Mouse (Mus musculus) hindbrain, embryonic 14.5 days (tissue): ENCODE measurements around the gene Mrm3. TPM values are rescaled to one million over a fixed set of nuclear protein-coding genes. Genes with fewer than 3 reads are reported as not detected.

Source experiments
- ATAC-seq: fragments of 200-750 bp; cut with Nextera tagmentation; 2 replicates; pipeline ENCODE4 v1.8.0; 2017; ENCODE audit warnings: moderate number of reproducible peaks, mild to moderate bottlenecking, moderate TSS enrichment, moderate library complexity; ENCODE audit not compliant: low FRiP score
- DNase-seq: peaks from one replicate; pipeline ENCODE4 v3.0.0-alpha.2; 2015; ENCODE audit warnings: low spot score
- H3K27ac ChIP-seq: fragments of 300-500 bp; sonication (generic); 2 replicates; pipeline ENCODE4 v1.5.1; 2014; ENCODE audit warnings: mild to moderate bottlenecking, moderate library complexity
- H3K27me3 ChIP-seq: fragments of 300-500 bp; sonication (generic); 2 replicates; pipeline ENCODE4 v1.6.1; 2014; ENCODE audit warnings: mild to moderate bottlenecking, low read length, mixed read lengths; ENCODE audit not compliant: control insufficient read depth, insufficient read depth
- H3K36me3 ChIP-seq: fragments of 300-500 bp; sonication (generic); replicated peaks from 2 replicates; pipeline ENCODE4 v1.6.1; 2014; ENCODE audit not compliant: control insufficient read depth, insufficient read depth
- H3K4me1 ChIP-seq: fragments of 300-500 bp; sonication (generic); replicated peaks from 2 replicates; pipeline ENCODE4 v1.6.1; 2014; ENCODE audit warnings: antibody characterized with exemption, low read length, mixed read lengths; ENCODE audit not compliant: control insufficient read depth, insufficient read depth
- H3K4me2 ChIP-seq: fragments of 300-500 bp; sonication (generic); replicated peaks from 2 replicates; pipeline ENCODE4 v1.6.1; 2014; ENCODE audit warnings: mild to moderate bottlenecking, moderate library complexity
- H3K4me3 ChIP-seq: fragments of 300-500 bp; sonication (generic); replicated peaks from 2 replicates; pipeline ENCODE4 v1.5.1; 2014; ENCODE audit warnings: mild to moderate bottlenecking, low read length
- H3K9ac ChIP-seq: fragments of 300-500 bp; sonication (generic); 2 replicates; pipeline ENCODE4 v1.6.1; 2014
- H3K9me3 ChIP-seq: fragments of 300-500 bp; sonication (generic); 2 replicates; pipeline ENCODE4 v1.6.1; 2016; ENCODE audit warnings: low read length; ENCODE audit not compliant: control insufficient read depth
- WGBS: fragments of 180-500 bp; shearing (Covaris S2); extraction: QIAGEN DNeasy Blood & Tissue Kit; methylation state at CpG from one replicate; pipeline ENCODE4 v1.1.7; 2014; 5-methylcytosine and 5-hydroxymethylcytosine counted together
- polyA plus RNA-seq: library from polyadenylated mRNA; unstranded; fragments of >200 nt; fragmentation: Nextera tagmentation; extraction: Ambion mirVana; gene quantifications from 2 replicates; pipeline ENCODE4 v1.2.1, GENCODE M21; 2014

Gene Mrm3
- polyA plus RNA-seq, 1 experiment from 2014 or later, result 23.3 TPM

DNA sequence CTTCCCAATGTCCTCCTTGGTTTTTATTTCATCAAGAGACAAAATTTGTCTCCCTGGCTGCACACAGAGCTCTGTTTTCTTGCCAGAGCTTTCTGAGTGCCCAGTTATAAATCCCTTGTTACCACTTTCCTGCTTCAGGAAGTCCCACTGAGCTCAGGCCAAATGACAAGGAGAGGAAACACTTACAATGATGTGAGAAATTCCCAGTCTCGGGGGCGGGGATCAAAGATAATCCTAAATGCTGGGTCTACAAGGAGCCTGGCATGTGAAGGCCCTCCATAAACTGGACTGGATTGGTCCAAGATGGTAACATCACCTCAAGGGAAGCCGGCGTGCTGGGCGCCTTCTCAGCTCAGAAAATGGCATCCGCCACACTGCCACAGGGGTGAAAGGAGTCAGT, 49.3 kb downstream of the Mrm3 start:
- H3K27me3 ChIP-seq, result no peaks in the 10 kb centered on the region
- DNase-seq (no peak), ATAC-seq (no peak)
- no peaks in the 10 kb centered on the region for H3K9me3 ChIP-seq
- peak overlapping the region; percentile 71 for H3K27ac ChIP-seq
- no peak overlapping the region for H3K9ac ChIP-seq
- WGBS, result 68% methylated on average over 6 of the region's 6 CpGs
- H3K4me3 ChIP-seq, result no peak overlapping the region
- H3K4me1 ChIP-seq, result peaks cover 29% of the 10 kb centered on the region
- no peaks in the 10 kb centered on the region for H3K36me3 ChIP-seq
- no peak overlapping the region for H3K4me2 ChIP-seq

DNA sequence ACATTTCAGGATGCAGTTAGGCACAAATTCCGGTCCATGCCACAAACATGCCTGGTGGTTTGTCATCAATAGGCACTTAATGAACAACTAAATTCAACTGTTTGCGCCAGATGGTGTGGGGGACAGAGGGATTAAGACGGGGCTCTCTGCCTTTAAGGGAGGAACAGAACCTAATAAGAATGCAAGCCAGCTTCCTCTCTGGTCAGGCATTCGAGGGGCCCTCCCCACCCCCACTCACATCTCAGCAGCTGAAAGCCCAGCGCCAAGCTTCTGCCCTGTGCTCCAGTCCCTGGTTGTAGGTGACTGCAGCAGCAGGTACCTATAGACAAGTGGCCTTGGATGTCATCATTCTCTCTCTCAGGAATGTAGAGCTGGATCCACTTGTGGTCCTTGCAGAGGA, 50.6 kb downstream of the Mrm3 start:
- Histone ChIP-seq H3K9ac (no peak overlapping the region), H3K36me3 (no peaks in the 10 kb centered on the region), H3K4me2 (no peak overlapping the region), H3K27me3 (no peaks in the 10 kb centered on the region), H3K4me1 (peaks cover 26% of the 10 kb centered on the region), H3K4me3 (no peak overlapping the region), H3K9me3 (no peaks in the 10 kb centered on the region), H3K27ac (no peak overlapping the region)
- ATAC-seq, result no peak
- DNase-seq, result no peak
- 43% methylated on average over 5 of the region's 5 CpGs for WGBS

GRCm38 (mm10) chr11:76294836-76295235, 51.3 kb downstream of the Mrm3 start:
- WGBS, result 17% methylated on average over 9 of the region's 9 CpGs
- peaks cover 22% of the 10 kb centered on the region for H3K4me1 ChIP-seq
- DNase-seq (no peak), ATAC-seq (no peak)
- no peaks in the 10 kb centered on the region for H3K27me3 ChIP-seq
- no peak overlapping the region for H3K9ac ChIP-seq
- H3K9me3 ChIP-seq, result no peaks in the 10 kb centered on the region
- H3K36me3 ChIP-seq, result no peaks in the 10 kb centered on the region
- no peak overlapping the region for H3K4me3 ChIP-seq
- no peak overlapping the region for H3K4me2 ChIP-seq
- peak overlapping the region; percentile 40 for H3K27ac ChIP-seq

DNA sequence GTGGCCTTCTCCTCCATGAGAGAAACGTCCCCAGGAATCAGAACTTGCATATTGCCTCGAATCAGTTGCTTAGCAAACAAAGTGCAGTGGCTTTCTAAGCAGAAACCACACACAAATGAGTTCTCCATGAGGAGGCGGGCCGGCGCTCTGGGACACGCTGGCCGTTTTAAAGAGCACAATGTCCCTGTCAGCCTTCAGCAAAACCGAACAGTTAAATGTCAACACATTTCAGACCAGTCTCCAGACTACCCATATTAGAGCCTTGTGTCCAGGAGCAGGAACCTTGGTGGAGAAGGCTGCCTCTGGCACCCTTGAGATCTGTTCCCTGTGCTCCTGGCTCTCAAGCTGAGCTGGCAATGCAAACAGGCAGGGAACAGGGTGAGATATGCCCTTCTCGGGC, 53.7 kb downstream of the Mrm3 start:
- 53% methylated on average over 9 of the region's 9 CpGs for WGBS
- Histone ChIP-seq H3K4me1 (peaks cover 14% of the 10 kb centered on the region), H3K9ac (no peak overlapping the region), H3K36me3 (no peaks in the 10 kb centered on the region), H3K4me2 (no peak overlapping the region), H3K9me3 (no peaks in the 10 kb centered on the region), H3K27me3 (no peaks in the 10 kb centered on the region), H3K27ac (no peak overlapping the region), H3K4me3 (no peak overlapping the region)
- ATAC-seq, result no peak
- no peak for DNase-seq

GRCm38 (mm10) chr11:76298457-76299000, 55.0 kb downstream of the Mrm3 start:
- Histone ChIP-seq H3K4me1 (peaks cover 5% of the 10 kb centered on the region; the same call in 1 of the 2 replicates), H3K4me2 (no peak overlapping the region), H3K9ac (no peak overlapping the region), H3K9me3 (no peaks in the 10 kb centered on the region), H3K27ac (no peak overlapping the region), H3K27me3 (no peaks in the 10 kb centered on the region), H3K36me3 (no peaks in the 10 kb centered on the region), H3K4me3 (no peak overlapping the region)
- ATAC-seq, result no peak
- DNase-seq, result no peak
- 68% methylated on average over 9 of the region's 9 CpGs for WGBS

Other genes with a start within 250 kb of the Mrm3 start
- 3.9 and 5.5 TPM in 2 replicates for gene 1700016K19Rik, start 243.8 kb upstream of the Mrm3 start, polyA plus RNA-seq
- gene Rflnb, start 215.9 kb upstream of the Mrm3 start, polyA plus RNA-seq, result 9.0 and 9.5 TPM in 2 replicates
- 66.7 and 67.0 TPM in 2 replicates for gene Vps53, start 64.1 kb upstream of the Mrm3 start, polyA plus RNA-seq
- gene Fam57a, start 64.0 kb upstream of the Mrm3 start, polyA plus RNA-seq, result 29.3 and 30.1 TPM in 2 replicates
- gene Dbil5, start 26.1 kb upstream of the Mrm3 start, polyA plus RNA-seq, result 0.62 TPM in 1 of 2 replicates, not detected in the other
- 13.9 and 19.7 TPM in 2 replicates for gene Gemin4, start 26.1 kb upstream of the Mrm3 start, polyA plus RNA-seq
- 127 TPM in 2 replicates for gene Glod4, start within 50 bp of the Mrm3 start, polyA plus RNA-seq
- 32.0 and 36.0 TPM in 2 replicates for gene Nxn, start 155.4 kb downstream of the Mrm3 start, polyA plus RNA-seq
- 110 TPM in 2 replicates for gene Timm22, start 163.2 kb downstream of the Mrm3 start, polyA plus RNA-seq